Mouse (Mus musculus) ES-Bruce4 (cell line): ENCODE measurements around the gene Bahcc1. TPM values are rescaled to one million over a fixed set of nuclear protein-coding genes. Genes with fewer than 3 reads are reported as not detected.

Experiments
- H3K27ac ChIP-seq: 2 replicates; pipeline ENCODE4 v1.5.1; 2012; ENCODE audit warnings: low read length, inconsistent platforms; ENCODE audit not compliant: insufficient read depth
- H3K27me3 ChIP-seq: 2 replicates; pipeline ENCODE4 v1.6.1; 2012; ENCODE audit warnings: mild to moderate bottlenecking, low read length, inconsistent platforms; ENCODE audit not compliant: control insufficient read depth, poor library complexity, insufficient read depth, severe bottlenecking
- H3K36me3 ChIP-seq: 2 replicates; pipeline ENCODE4 v1.6.1; 2012; ENCODE audit warnings: inconsistent platforms, mild to moderate bottlenecking, low read length, moderate library complexity; ENCODE audit not compliant: control insufficient read depth, poor library complexity, insufficient read depth, severe bottlenecking
- H3K4me1 ChIP-seq: one replicate; pipeline ENCODE4 v1.8.1; 2011; ENCODE audit warnings: low read length; ENCODE audit not compliant: control insufficient read depth, insufficient read depth
- H3K4me3 ChIP-seq: 2 replicates; pipeline ENCODE4 v1.5.1; 2011; ENCODE audit warnings: low read depth, mild to moderate bottlenecking, low read length
- H3K9ac ChIP-seq: 2 replicates; pipeline ENCODE4 v1.6.1; 2012; ENCODE audit warnings: low read depth, mild to moderate bottlenecking, inconsistent platforms; ENCODE audit not compliant: poor library complexity, severe bottlenecking
- H3K9me3 ChIP-seq: replicated peaks from 2 replicates; pipeline ENCODE4 v1.6.1; 2012; ENCODE audit warnings: mild to moderate bottlenecking, low read length, inconsistent platforms; ENCODE audit not compliant: control insufficient read depth, poor library complexity, insufficient read depth, severe bottlenecking
- CTCF ChIP-seq: IDR thresholded peaks from one replicate; pipeline ENCODE4 v1.8.1; 2011; ENCODE audit warnings: low read depth, low read length
- EP300 ChIP-seq: IDR thresholded peaks from 2 replicates; pipeline ENCODE4 v1.6.1; 2011; ENCODE audit warnings: low read depth, low read length; ENCODE audit not compliant: insufficient read depth
- POLR2A ChIP-seq: IDR thresholded peaks from one replicate; pipeline ENCODE4 v1.8.1; 2011; ENCODE audit warnings: low read length; ENCODE audit not compliant: insufficient read depth
- polyA plus RNA-seq: library from polyadenylated mRNA; stranded (reverse); fragments of >200 nt; gene quantifications from 2 replicates; pipeline ENCODE4 v1.2.4, GENCODE M21; 2011; ENCODE audit warnings: low read depth; ENCODE audit not compliant: missing spikeins, insufficient read depth, insufficient read length

Gene Bahcc1
- polyA plus RNA-seq, 1 experiment, result 21.6 TPM

DNA sequence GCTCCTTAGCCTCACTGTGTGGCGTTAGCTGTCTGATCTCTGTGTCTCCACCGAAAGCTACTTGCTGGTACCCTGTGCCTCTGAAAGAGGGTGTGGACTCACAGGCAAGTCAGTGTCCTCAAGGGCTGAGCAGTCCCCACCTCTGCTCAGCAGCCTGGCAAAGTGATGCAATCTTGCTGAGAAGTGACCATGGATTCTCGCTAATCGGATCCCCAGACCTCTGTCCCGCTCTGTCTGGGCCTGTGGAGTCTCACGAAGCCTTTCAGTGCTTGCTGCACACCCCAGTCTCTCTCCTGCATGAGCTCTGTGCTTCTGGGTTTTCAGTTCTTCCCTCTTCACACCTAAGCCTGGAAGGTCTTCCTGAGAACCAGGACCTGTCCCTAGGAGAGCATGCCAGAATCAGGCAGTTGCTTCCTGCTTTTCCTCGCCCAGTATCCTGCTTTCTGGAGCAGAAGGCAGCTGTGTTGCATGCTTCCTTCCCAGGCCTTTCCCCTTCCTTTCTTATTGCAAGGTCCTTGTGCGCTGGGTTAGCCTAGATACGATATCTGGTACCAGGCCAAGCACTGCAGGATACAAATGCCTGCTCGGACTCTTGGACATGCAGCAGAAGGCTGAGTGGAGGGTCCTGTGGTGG, 15.5 kb downstream of the Bahcc1 start:
- Histone ChIP-seq H3K9me3 (no peaks in the 10 kb centered on the region), H3K9ac (no peak overlapping the region), H3K4me1 (peaks cover 11% of the 10 kb centered on the region), H3K27ac (no peak overlapping the region), H3K36me3 (no peaks in the 10 kb centered on the region), H3K27me3 (no peaks in the 10 kb centered on the region), H3K4me3 (no peak overlapping the region)
- no peak for TF ChIP-seq POLR2A
- no peak for TF ChIP-seq EP300
- no peak for TF ChIP-seq CTCF

DNA sequence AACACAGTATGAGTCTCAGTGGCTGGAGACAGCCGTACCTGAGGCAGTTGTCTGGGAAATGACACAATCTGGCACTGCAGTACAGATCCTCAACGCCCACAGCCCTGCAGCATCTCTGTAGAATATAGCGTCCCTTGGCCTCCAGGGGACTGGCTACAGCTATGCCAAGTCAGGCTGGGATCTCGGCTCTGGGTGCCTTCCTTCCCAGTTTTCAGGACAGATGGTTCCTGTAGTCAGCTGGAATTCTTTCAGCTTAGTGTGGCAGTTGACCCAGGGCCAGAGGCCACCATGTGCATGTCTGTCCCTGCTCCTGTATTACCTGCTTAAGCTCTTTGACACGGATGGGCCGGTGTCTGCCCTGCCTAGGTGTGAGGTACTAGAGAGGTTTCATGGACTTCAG, 16.2 kb downstream of the Bahcc1 start:
- Histone ChIP-seq H3K27ac (no peak overlapping the region), H3K36me3 (no peaks in the 10 kb centered on the region), H3K9me3 (no peaks in the 10 kb centered on the region), H3K27me3 (no peaks in the 10 kb centered on the region), H3K4me1 (peaks cover 15% of the 10 kb centered on the region), H3K9ac (no peak overlapping the region), H3K4me3 (no peak overlapping the region)
- TF ChIP-seq EP300, result no peak
- no peak for TF ChIP-seq CTCF
- TF ChIP-seq POLR2A, result no peak

DNA sequence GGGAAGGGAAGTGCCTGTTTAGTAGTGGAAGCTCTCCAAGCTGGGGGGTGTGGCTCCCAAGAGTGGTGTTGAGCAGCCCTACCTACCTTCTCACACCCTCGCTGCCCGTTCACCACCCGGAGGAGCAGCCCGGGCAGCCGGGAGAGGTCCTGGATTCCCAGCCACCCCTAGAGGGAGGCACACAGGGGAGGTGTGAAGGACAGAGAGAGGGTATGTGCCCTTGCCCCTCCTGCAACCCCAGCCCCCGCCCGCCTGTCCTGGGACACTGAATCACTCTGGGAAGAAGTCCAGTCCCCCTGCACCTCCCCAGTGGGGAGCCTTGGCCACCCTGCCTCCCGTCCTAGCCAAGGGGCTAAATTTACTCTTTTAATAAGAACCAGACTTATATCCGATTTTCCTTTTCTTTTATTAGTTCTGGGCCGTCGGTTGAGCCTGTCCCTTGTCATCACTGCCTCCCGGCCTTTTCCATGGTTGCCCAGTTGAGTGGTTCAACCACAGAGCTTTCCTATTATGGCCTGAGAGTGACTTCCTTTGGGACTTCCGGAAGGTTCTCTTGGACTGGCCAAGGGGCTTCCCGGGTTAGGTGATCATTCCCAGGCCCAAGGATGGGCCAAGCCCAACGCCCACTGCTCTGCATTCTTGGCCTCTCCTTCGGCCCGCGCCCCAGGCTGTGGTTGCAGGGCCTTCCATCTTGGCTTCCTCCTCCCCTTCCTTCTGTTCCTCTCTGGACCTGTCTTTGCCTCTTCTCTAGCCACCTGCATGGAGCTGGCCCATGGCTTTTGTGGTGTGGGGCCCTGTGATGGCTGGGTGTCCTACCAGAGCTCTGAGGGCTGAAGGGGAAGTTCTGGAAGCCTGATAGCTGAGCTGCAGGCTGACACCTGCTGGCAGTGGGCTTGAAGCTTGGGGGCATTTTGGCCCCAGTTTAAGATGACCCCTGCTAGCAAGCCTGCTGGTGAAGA, 18.5 kb downstream of the Bahcc1 start:
- Histone ChIP-seq H3K27ac (peak overlapping the region; percentile 93), H3K9ac (no peak overlapping the region), H3K4me1 (peaks cover 17% of the 10 kb centered on the region), H3K36me3 (no peaks in the 10 kb centered on the region), H3K27me3 (no peaks in the 10 kb centered on the region), H3K9me3 (no peaks in the 10 kb centered on the region), H3K4me3 (no peak overlapping the region)
- peak; percentile 17 for TF ChIP-seq CTCF
- no peak for TF ChIP-seq EP300

DNA sequence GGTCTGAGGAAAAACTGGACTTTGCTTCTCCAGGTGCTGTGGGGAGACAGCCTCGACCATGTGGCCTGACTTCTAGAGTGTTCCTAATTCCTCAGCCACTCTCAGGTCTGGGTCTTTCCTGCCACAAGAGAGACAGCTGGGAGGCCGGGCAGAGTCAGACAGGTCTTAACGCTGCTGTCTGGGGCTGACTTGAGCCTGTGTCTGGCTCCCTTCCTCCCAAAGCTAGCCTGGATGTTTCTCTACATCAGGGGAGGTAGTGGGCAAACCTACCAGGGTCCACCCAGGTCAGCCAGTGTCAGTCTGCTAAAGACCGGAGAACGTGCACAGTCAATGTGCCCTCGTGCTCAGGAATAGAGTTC, 19.2 kb downstream of the Bahcc1 start:
- Histone ChIP-seq H3K9ac (no peak overlapping the region), H3K9me3 (no peaks in the 10 kb centered on the region), H3K4me3 (peak overlapping the region; percentile 4; the same call in 1 of the 2 replicates), H3K27ac (peak overlapping the region; percentile 93), H3K36me3 (no peaks in the 10 kb centered on the region), H3K4me1 (peaks cover 17% of the 10 kb centered on the region), H3K27me3 (no peaks in the 10 kb centered on the region)
- TF ChIP-seq CTCF (no peak), POLR2A (no peak), EP300 (no peak)

DNA sequence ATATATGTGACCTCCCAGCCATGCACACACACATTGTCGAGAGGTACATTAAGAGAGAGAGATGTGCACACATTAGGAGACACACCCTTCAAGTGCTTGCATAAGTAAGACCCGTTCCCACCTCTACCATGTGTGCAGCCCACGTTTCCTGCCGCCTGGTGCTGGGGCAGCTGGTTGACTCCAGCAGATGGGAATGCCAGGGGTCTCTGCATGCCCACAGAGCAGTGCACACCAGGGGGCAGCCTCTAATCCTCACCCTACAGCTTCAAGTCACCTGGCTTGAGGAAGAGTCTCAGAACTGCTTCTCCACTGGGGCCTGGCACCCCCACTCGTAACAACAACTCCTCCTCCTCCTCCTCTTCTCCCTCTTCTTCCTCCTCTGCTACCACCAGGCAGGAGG, 19.7 kb downstream of the Bahcc1 start:
- Histone ChIP-seq H3K36me3 (no peaks in the 10 kb centered on the region), H3K9ac (no peak overlapping the region), H3K27me3 (no peaks in the 10 kb centered on the region), H3K4me3 (peak overlapping the region; percentile 4; the same call in 1 of the 2 replicates), H3K9me3 (no peaks in the 10 kb centered on the region), H3K4me1 (peaks cover 17% of the 10 kb centered on the region), H3K27ac (peak overlapping the region; percentile 93)
- no peak for TF ChIP-seq POLR2A
- TF ChIP-seq CTCF, result no peak
- TF ChIP-seq EP300, result peak; percentile 25; the same call in 1 of the 2 replicates
